Mouse (Mus musculus) neural tube, embryonic 12.5 days (tissue): ENCODE measurements around the gene Tex21. TPM values are rescaled to one million over a fixed set of nuclear protein-coding genes. Genes with fewer than 3 reads are reported as not detected.

Source experiments
- ATAC-seq: fragments of 200-750 bp; cut with Nextera tagmentation; 2 replicates; pipeline ENCODE4 v1.8.0; 2017; ENCODE audit warnings: low read depth, mild to moderate bottlenecking, moderate TSS enrichment, moderate library complexity; ENCODE audit not compliant: low FRiP score
- H3K27ac ChIP-seq: fragments of 300-500 bp; sonication (generic); 2 replicates; pipeline ENCODE4 v1.5.1; 2016
- H3K27me3 ChIP-seq: fragments of 300-500 bp; sonication (generic); replicated peaks from 2 replicates; pipeline ENCODE4 v1.6.1; 2016; ENCODE audit warnings: mild to moderate bottlenecking
- H3K36me3 ChIP-seq: fragments of 300-500 bp; sonication (generic); 2 replicates; pipeline ENCODE4 v1.6.1; 2016; ENCODE audit warnings: mild to moderate bottlenecking
- H3K4me1 ChIP-seq: fragments of 300-500 bp; sonication (generic); 2 replicates; pipeline ENCODE4 v1.6.1; 2016
- H3K4me2 ChIP-seq: fragments of 300-500 bp; sonication (generic); replicated peaks from 2 replicates; pipeline ENCODE4 v1.6.1; 2016; ENCODE audit warnings: mild to moderate bottlenecking
- H3K4me3 ChIP-seq: fragments of 300-500 bp; sonication (generic); 2 replicates; pipeline ENCODE4 v1.5.1; 2016
- H3K9ac ChIP-seq: fragments of 300-500 bp; sonication (generic); 2 replicates; pipeline ENCODE4 v1.6.1; 2016; ENCODE audit warnings: mild to moderate bottlenecking
- H3K9me3 ChIP-seq: fragments of 300-500 bp; sonication (generic); 2 replicates; pipeline ENCODE4 v1.6.1; 2016; ENCODE audit warnings: mild to moderate bottlenecking
- WGBS: fragments of 180-500 bp; shearing (Covaris S2); methylation state at CpG from one replicate; pipeline ENCODE4 v1.1.7; 2016; 5-methylcytosine and 5-hydroxymethylcytosine counted together
- polyA plus RNA-seq: library from polyadenylated mRNA; unstranded; fragments of >200 nt; fragmentation: Nextera tagmentation; extraction: Ambion mirVana; gene quantifications from 2 replicates; pipeline ENCODE4 v1.2.1, GENCODE M21; 2016

Tex21 gene
- polyA plus RNA-seq, 1 experiment from 2014 or later, result not detected

GRCm38 (mm10) chr12:76255499-76255875, 8.9 kb upstream of the Tex21 start:
- Histone ChIP-seq H3K9ac (peak overlapping the region; percentile 67), H3K4me3 (peak overlapping the region; percentile 53), H3K27ac (no peak overlapping the region), H3K27me3 (0 out of 2 replicates have a peak, but pooled peaks cover 4% of the 10 kb centered on the region), H3K4me1 (peaks cover 11% of the 10 kb centered on the region; the same call in 1 of the 2 replicates), H3K9me3 (no peaks in the 10 kb centered on the region), H3K4me2 (peak overlapping the region; percentile 93), H3K36me3 (no peaks in the 10 kb centered on the region)
- under 1% methylated on average over 11 of the region's 11 CpGs for WGBS
- no peak for ATAC-seq

GRCm38 (mm10) chr12:76254725-76255498, 8.4 kb upstream of the Tex21 start, which contains the start of gene Mthfd1:
Mthfd1 (plus strand) TSS chr12:76255298.
- 0 out of 2 replicates have a peak, but pooled peaks cover 4% of the 10 kb centered on the region for H3K27me3 ChIP-seq
- H3K4me1 ChIP-seq, result peaks cover 11% of the 10 kb centered on the region; the same call in 1 of the 2 replicates
- ATAC-seq, result peak; percentile 98
- no peaks in the 10 kb centered on the region for H3K9me3 ChIP-seq
- H3K36me3 ChIP-seq, result no peaks in the 10 kb centered on the region
- peak within 1 kb of the TSS; percentile 53 for H3K4me3 ChIP-seq
- peak within 1 kb of the TSS; percentile 67 for H3K9ac ChIP-seq
- WGBS, result 2% methylated on average over 43 of the region's 43 CpGs
- H3K4me2 ChIP-seq, result peak within 1 kb of the TSS; percentile 93
- 0 out of 2 replicates have a peak within 1 kb of the TSS, but pooled peaks have one; percentile 26 for H3K27ac ChIP-seq

GRCm38 (mm10) chr12:76253991-76254390, 7.4 kb upstream of the Tex21 start:
- Histone ChIP-seq H3K36me3 (no peaks in the 10 kb centered on the region), H3K27me3 (0 out of 2 replicates have a peak, but pooled peaks cover 4% of the 10 kb centered on the region), H3K27ac (no peak overlapping the region), H3K9me3 (no peaks in the 10 kb centered on the region), H3K4me2 (no peak overlapping the region), H3K9ac (no peak overlapping the region), H3K4me1 (peaks cover 11% of the 10 kb centered on the region; the same call in 1 of the 2 replicates), H3K4me3 (no peak overlapping the region)
- WGBS, result 81% methylated on average over 8 of the region's 8 CpGs
- no peak for ATAC-seq

- no peak overlapping the region for H3K9ac ChIP-seq
- 87% methylated on average over 2 of the region's 2 CpGs for WGBS
- H3K4me1 ChIP-seq, result peaks cover 11% of the 10 kb centered on the region; the same call in 1 of the 2 replicates
- 0 out of 2 replicates have a peak, but pooled peaks cover 4% of the 10 kb centered on the region for H3K27me3 ChIP-seq
- H3K4me2 ChIP-seq, result no peak overlapping the region
- no peaks in the 10 kb centered on the region for H3K9me3 ChIP-seq
- no peak for ATAC-seq
- no peak overlapping the region for H3K4me3 ChIP-seq
- H3K36me3 ChIP-seq, result no peaks in the 10 kb centered on the region
- H3K27ac ChIP-seq, result no peak overlapping the region
Observed at GRCm38 (mm10) chr12:76253591-76253990, 7.0 kb upstream of the Tex21 start.

GRCm38 (mm10) chr12:76253090-76253489, 6.5 kb upstream of the Tex21 start:
- Histone ChIP-seq H3K36me3 (no peaks in the 10 kb centered on the region), H3K9me3 (no peaks in the 10 kb centered on the region), H3K27ac (no peak overlapping the region), H3K4me3 (no peak overlapping the region), H3K9ac (no peak overlapping the region), H3K4me2 (no peak overlapping the region), H3K4me1 (peaks cover 11% of the 10 kb centered on the region; the same call in 1 of the 2 replicates), H3K27me3 (0 out of 2 replicates have a peak, but pooled peaks cover 4% of the 10 kb centered on the region)
- no peak for ATAC-seq
- WGBS, result 90% methylated on average over 1 of the region's 1 CpGs

GRCm38 (mm10) chr12:76244981-76245380, 1.6 kb downstream of the Tex21 start:
- no peak overlapping the region for H3K9ac ChIP-seq
- 90% methylated on average over 8 of the region's 8 CpGs for WGBS

GRCm38 (mm10) chr12:76241833-76242232, 4.7 kb downstream of the Tex21 start:
- no peaks in the 10 kb centered on the region for H3K36me3 ChIP-seq
- no peak overlapping the region for H3K4me2 ChIP-seq
- WGBS, result 66% methylated on average over 5 of the region's 5 CpGs
- H3K27me3 ChIP-seq, result no peaks in the 10 kb centered on the region
- no peak overlapping the region for H3K27ac ChIP-seq
- no peak overlapping the region for H3K9ac ChIP-seq
- ATAC-seq, result no peak
- no peaks in the 10 kb centered on the region for H3K4me1 ChIP-seq
- no peaks in the 10 kb centered on the region for H3K9me3 ChIP-seq
- H3K4me3 ChIP-seq, result no peak overlapping the region

More at GRCm38 (mm10) chr12:76244981-76245380, 1.6 kb downstream of the Tex21 start:
- no peak for ATAC-seq
- H3K4me1 ChIP-seq, result no peaks in the 10 kb centered on the region
- H3K9me3 ChIP-seq, result no peaks in the 10 kb centered on the region
- H3K27me3 ChIP-seq, result no peaks in the 10 kb centered on the region
- no peak overlapping the region for H3K4me3 ChIP-seq
- H3K4me2 ChIP-seq, result no peak overlapping the region
- H3K36me3 ChIP-seq, result no peaks in the 10 kb centered on the region
- no peak overlapping the region for H3K27ac ChIP-seq

GRCm38 (mm10) chr12:76241084-76241483, 5.5 kb downstream of the Tex21 start:
- Histone ChIP-seq H3K36me3 (no peaks in the 10 kb centered on the region), H3K27me3 (no peaks in the 10 kb centered on the region), H3K9ac (no peak overlapping the region), H3K27ac (no peak overlapping the region), H3K4me2 (no peak overlapping the region), H3K4me1 (no peaks in the 10 kb centered on the region), H3K4me3 (no peak overlapping the region), H3K9me3 (no peaks in the 10 kb centered on the region)
- ATAC-seq, result no peak
- WGBS, result 93% methylated on average over 3 of the region's 3 CpGs

- no peak for ATAC-seq
- Histone ChIP-seq H3K36me3 (no peaks in the 10 kb centered on the region), H3K27ac (no peak overlapping the region), H3K9ac (no peak overlapping the region), H3K4me3 (no peak overlapping the region), H3K4me2 (no peak overlapping the region), H3K27me3 (no peaks in the 10 kb centered on the region), H3K4me1 (no peaks in the 10 kb centered on the region), H3K9me3 (no peaks in the 10 kb centered on the region)
- WGBS, result 93% methylated on average over 3 of the region's 3 CpGs
Observed at GRCm38 (mm10) chr12:76240670-76241069, 5.9 kb downstream of the Tex21 start.

GRCm38 (mm10) chr12:76239839-76240571, 6.5 kb downstream of the Tex21 start:
- WGBS, result 77% methylated on average over 7 of the region's 7 CpGs
- Histone ChIP-seq H3K4me3 (no peak overlapping the region), H3K9ac (no peak overlapping the region), H3K9me3 (no peaks in the 10 kb centered on the region), H3K4me2 (no peak overlapping the region), H3K27ac (no peak overlapping the region), H3K4me1 (no peaks in the 10 kb centered on the region), H3K27me3 (no peaks in the 10 kb centered on the region), H3K36me3 (no peaks in the 10 kb centered on the region)
- ATAC-seq, result no peak

GRCm38 (mm10) chr12:76239145-76239838, 7.3 kb downstream of the Tex21 start:
- H3K4me2 ChIP-seq, result no peak overlapping the region
- H3K27me3 ChIP-seq, result no peaks in the 10 kb centered on the region
- no peak overlapping the region for H3K27ac ChIP-seq
- H3K9me3 ChIP-seq, result no peaks in the 10 kb centered on the region
- H3K4me3 ChIP-seq, result no peak overlapping the region
- H3K9ac ChIP-seq, result no peak overlapping the region
- no peak for ATAC-seq
- H3K36me3 ChIP-seq, result no peaks in the 10 kb centered on the region
- no peaks in the 10 kb centered on the region for H3K4me1 ChIP-seq
- WGBS, result 80% methylated on average over 10 of the region's 10 CpGs

GRCm38 (mm10) chr12:76235253-76235652, 11.3 kb downstream of the Tex21 start:
- Histone ChIP-seq H3K4me1 (no peaks in the 10 kb centered on the region), H3K36me3 (no peaks in the 10 kb centered on the region), H3K9ac (no peak overlapping the region), H3K4me3 (no peak overlapping the region), H3K4me2 (no peak overlapping the region), H3K9me3 (no peaks in the 10 kb centered on the region), H3K27ac (no peak overlapping the region), H3K27me3 (no peaks in the 10 kb centered on the region)
- 92% methylated on average over 6 of the region's 6 CpGs for WGBS
- no peak for ATAC-seq
